Mouse (Mus musculus): Measurements from ENCODE around the gene Engase. TPM values are rescaled to one million over a fixed set of nuclear protein-coding genes. Genes with fewer than 3 reads are reported as not detected.

The Engase gene
- polyA plus RNA-seq, 1 experiment from 2014 or later: 7.0 TPM

- H3K4me1 ChIP-seq (replicated peaks): peaks cover 8% of the 10 kb centered on the region; the same call in 1 of the 2 replicates
- no peak overlapping the region for H3K4me3 ChIP-seq
- no peaks in the 10 kb centered on the region for H3K9me3 ChIP-seq
- 63% methylated on average over 8 of the region's 8 CpGs for WGBS
- no peak overlapping the region for H3K4me2 ChIP-seq
- no peak overlapping the region for H3K9ac ChIP-seq
- H3K36me3 ChIP-seq: no peaks in the 10 kb centered on the region
- no peak overlapping the region for H3K27ac ChIP-seq
- ATAC-seq (ENCODE audit: low FRiP score): no peak
- H3K27me3 ChIP-seq: 0 out of 2 replicates have a peak, but pooled peaks cover 2% of the 10 kb centered on the region
Observed at GRCm38 (mm10) chr11:118459051-118459450, 17.6 kb upstream of the Engase start.

GRCm38 (mm10) chr11:118459536-118459935 is 17.1 kb upstream of the Engase start:
- Histone ChIP-seq H3K4me3 (no peak overlapping the region), H3K4me1 (replicated peaks) (peaks cover 8% of the 10 kb centered on the region; the same call in 1 of the 2 replicates), H3K27ac (no peak overlapping the region), H3K4me2 (no peak overlapping the region), H3K27me3 (0 out of 2 replicates have a peak, but pooled peaks cover 2% of the 10 kb centered on the region), H3K9ac (no peak overlapping the region), H3K36me3 (no peaks in the 10 kb centered on the region), H3K9me3 (no peaks in the 10 kb centered on the region)
- no peak for ATAC-seq (ENCODE audit: low FRiP score)
- WGBS: 87% methylated on average over 4 of the region's 4 CpGs

GRCm38 (mm10) chr11:118460280-118460679 is 16.3 kb upstream of the Engase start:
- H3K9me3 ChIP-seq: no peaks in the 10 kb centered on the region
- no peak overlapping the region for H3K4me3 ChIP-seq
- 59% methylated on average over 6 of the region's 6 CpGs for WGBS
- H3K9ac ChIP-seq: no peak overlapping the region
- H3K4me1 ChIP-seq (replicated peaks): peaks cover 5% of the 10 kb centered on the region; the same call in 1 of the 2 replicates
- no peak overlapping the region for H3K4me2 ChIP-seq
- H3K36me3 ChIP-seq: no peaks in the 10 kb centered on the region
- no peak for ATAC-seq (ENCODE audit: low FRiP score)
- H3K27me3 ChIP-seq: 0 out of 2 replicates have a peak, but pooled peaks cover 2% of the 10 kb centered on the region
- H3K27ac ChIP-seq: no peak overlapping the region

- Histone ChIP-seq H3K27ac (no peak overlapping the region), H3K4me1 (replicated peaks) (peaks cover 26% of the 10 kb centered on the region), H3K36me3 (no peaks in the 10 kb centered on the region), H3K9me3 (no peaks in the 10 kb centered on the region), H3K9ac (no peak overlapping the region), H3K4me2 (no peak overlapping the region), H3K27me3 (no peaks in the 10 kb centered on the region), H3K4me3 (no peak overlapping the region)
- 62% methylated on average over 11 of the region's 11 CpGs for WGBS
- no peak for ATAC-seq (ENCODE audit: low FRiP score)
Observed at GRCm38 (mm10) chr11:118467441-118468035, 9.1 kb upstream of the Engase start.

- peak overlapping the region; percentile 56; the same call in 1 of the 2 replicates for H3K27ac ChIP-seq
- no peaks in the 10 kb centered on the region for H3K36me3 ChIP-seq
- no peak overlapping the region for H3K4me2 ChIP-seq
- H3K4me1 ChIP-seq (replicated peaks): peaks cover 20% of the 10 kb centered on the region
- no peak overlapping the region for H3K4me3 ChIP-seq
- no peak overlapping the region for H3K9ac ChIP-seq
- WGBS: 86% methylated on average over 10 of the region's 10 CpGs
- ATAC-seq (ENCODE audit: low FRiP score): no peak
- H3K9me3 ChIP-seq: no peaks in the 10 kb centered on the region
- no peaks in the 10 kb centered on the region for H3K27me3 ChIP-seq
Observed at GRCm38 (mm10) chr11:118469509-118470160, 7.0 kb upstream of the Engase start.

GRCm38 (mm10) chr11:118470234-118470966 is 6.2 kb upstream of the Engase start:
- Histone ChIP-seq H3K36me3 (no peaks in the 10 kb centered on the region), H3K27ac (peak overlapping the region; percentile 60), H3K4me3 (no peak overlapping the region), H3K4me2 (no peak overlapping the region), H3K9me3 (no peaks in the 10 kb centered on the region), H3K9ac (no peak overlapping the region), H3K27me3 (no peaks in the 10 kb centered on the region), H3K4me1 (replicated peaks) (peaks cover 20% of the 10 kb centered on the region)
- WGBS: 22% methylated on average over 12 of the region's 12 CpGs
- no peak for ATAC-seq (ENCODE audit: low FRiP score)

GRCm38 (mm10) chr11:118471676-118472075 is 5.0 kb upstream of the Engase start:
- no peak for ATAC-seq (ENCODE audit: low FRiP score)
- peaks cover 20% of the 10 kb centered on the region for H3K4me1 ChIP-seq (replicated peaks)
- H3K4me2 ChIP-seq: no peak overlapping the region
- H3K9ac ChIP-seq: no peak overlapping the region
- no peaks in the 10 kb centered on the region for H3K9me3 ChIP-seq
- no peaks in the 10 kb centered on the region for H3K27me3 ChIP-seq
- H3K4me3 ChIP-seq: no peak overlapping the region
- no peaks in the 10 kb centered on the region for H3K36me3 ChIP-seq
- H3K27ac ChIP-seq: no peak overlapping the region
- WGBS: 51% methylated on average over 13 of the region's 13 CpGs

GRCm38 (mm10) chr11:118473161-118473560 is 3.5 kb upstream of the Engase start:
- 95% methylated on average over 1 of the region's 1 CpGs for WGBS
- no peak for ATAC-seq (ENCODE audit: low FRiP score)
- no peak overlapping the region for H3K4me2 ChIP-seq
- H3K4me1 ChIP-seq (replicated peaks): peaks cover 31% of the 10 kb centered on the region
- no peaks in the 10 kb centered on the region for H3K36me3 ChIP-seq
- no peak overlapping the region for H3K4me3 ChIP-seq
- no peaks in the 10 kb centered on the region; the same call in 1 of the 2 replicates for H3K27me3 ChIP-seq
- H3K27ac ChIP-seq: no peak overlapping the region
- H3K9me3 ChIP-seq: no peaks in the 10 kb centered on the region
- no peak overlapping the region for H3K9ac ChIP-seq

- no peaks in the 10 kb centered on the region for H3K36me3 ChIP-seq
- no peak overlapping the region for H3K27ac ChIP-seq
- no peaks in the 10 kb centered on the region; the same call in 1 of the 2 replicates for H3K27me3 ChIP-seq
- no peak overlapping the region for H3K9ac ChIP-seq
- no peaks in the 10 kb centered on the region for H3K9me3 ChIP-seq
- H3K4me1 ChIP-seq (replicated peaks): peaks cover 32% of the 10 kb centered on the region
- no peak overlapping the region for H3K4me3 ChIP-seq
- 85% methylated on average over 6 of the region's 6 CpGs for WGBS
- no peak overlapping the region for H3K4me2 ChIP-seq
- ATAC-seq (ENCODE audit: low FRiP score): no peak
Observed at GRCm38 (mm10) chr11:118473842-118474500, 2.7 kb upstream of the Engase start.

GRCm38 (mm10) chr11:118475496-118476083 is 1.0 kb upstream of the Engase start:
- H3K27ac ChIP-seq: no peak overlapping the region
- H3K4me2 ChIP-seq: no peak overlapping the region
- ATAC-seq (ENCODE audit: low FRiP score): no peak
- H3K27me3 ChIP-seq: no peaks in the 10 kb centered on the region; the same call in 1 of the 2 replicates
- WGBS: 96% methylated on average over 7 of the region's 7 CpGs
- H3K36me3 ChIP-seq: no peaks in the 10 kb centered on the region
- peaks cover 22% of the 10 kb centered on the region for H3K4me1 ChIP-seq (replicated peaks)
- no peaks in the 10 kb centered on the region for H3K9me3 ChIP-seq
- no peak overlapping the region for H3K4me3 ChIP-seq
- no peak overlapping the region for H3K9ac ChIP-seq

- no peak overlapping the region for H3K9ac ChIP-seq
- H3K4me3 ChIP-seq: no peak overlapping the region
- no peak overlapping the region for H3K4me2 ChIP-seq
- no peaks in the 10 kb centered on the region for H3K9me3 ChIP-seq
- no peak overlapping the region for H3K27ac ChIP-seq
- 81% methylated on average over 12 of the region's 12 CpGs for WGBS
- ATAC-seq (ENCODE audit: low FRiP score): no peak
- peaks cover 21% of the 10 kb centered on the region for H3K36me3 ChIP-seq
- no peaks in the 10 kb centered on the region; the same call in 1 of the 2 replicates for H3K27me3 ChIP-seq
- peaks cover 16% of the 10 kb centered on the region for H3K4me1 ChIP-seq (replicated peaks)
Observed at GRCm38 (mm10) chr11:118479776-118480175, 3.1 kb downstream of the Engase start.
